Mouse (Mus musculus) testis, adult 2 months (tissue): ENCODE measurements at regions not wholly inside any gene's neighbourhood (a gene's known extent, or its start where the extent isn't known, plus 50 kb on each side); places are given as distances from the start of the nearest gene placed in this dataset.

Source experiments
- CTCF ChIP-seq: fragments of 200-500 bp; IDR thresholded peaks from 2 replicates; pipeline ENCODE4 v1.5.1; 2012; ENCODE audit warnings: low read depth, mild to moderate bottlenecking, inconsistent platforms, low read length, moderate library complexity; ENCODE audit not compliant: control insufficient read depth, insufficient read depth, insufficient replicate concordance
- POLR2A ChIP-seq: fragments of 200-500 bp; IDR thresholded peaks from 2 replicates; pipeline ENCODE4 v1.6.1; 2012; ENCODE audit warnings: low read depth, mild to moderate bottlenecking, inconsistent platforms, low read length, moderate library complexity; ENCODE audit not compliant: control insufficient read depth

DNA sequence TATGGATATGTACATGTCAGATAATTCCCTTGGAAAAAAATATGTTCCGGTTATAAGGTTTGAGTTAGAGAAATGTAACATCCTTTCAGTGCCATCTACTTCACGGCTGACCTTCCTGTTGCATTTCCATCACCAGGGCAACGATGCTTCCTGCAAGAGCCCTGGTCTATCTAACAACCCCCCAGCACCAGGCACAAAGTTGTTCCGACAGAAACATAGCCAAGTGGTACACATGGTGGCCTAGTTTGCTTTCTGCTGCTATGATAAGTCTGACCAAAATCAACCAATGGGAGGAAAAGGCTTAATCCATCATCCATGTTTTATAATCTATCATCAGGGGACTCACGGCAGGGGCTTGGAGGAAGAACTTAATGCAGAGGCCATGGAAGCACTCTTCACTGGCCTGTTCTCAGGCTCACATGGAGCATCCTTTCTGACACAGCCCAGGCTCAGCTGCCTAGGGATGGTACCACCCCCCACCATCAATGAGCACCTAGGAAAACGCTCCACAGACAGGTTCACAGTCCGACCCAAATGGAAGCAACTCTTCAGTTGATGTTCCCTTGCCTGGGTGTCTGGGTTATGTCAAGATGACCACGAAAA lies 372.2 kb downstream of the Cbln4 start:
- TF ChIP-seq CTCF (no peak), POLR2A (no peak)
